Mouse (Mus musculus) kidney, adult 11 months (tissue): Measurements from ENCODE around the gene Naif1.
A peak's percentile ranks its signal among the peaks of the same experiment; 100 is the strongest.

Experiments used
- DNase-seq: peaks from one replicate; pipeline ENCODE4 v3.0.0; 2022

Gene Naif1

GRCm38 (mm10) chr2:32428262-32428722 is 22.0 kb upstream of the Naif1 start:
- DNase-seq, result no peak

- no peak for DNase-seq
Measured at GRCm38 (mm10) chr2:32429215-32429891, 20.9 kb upstream of the Naif1 start.

- peak; percentile 77 for DNase-seq
Measured at GRCm38 (mm10) chr2:32430701-32431676, 19.3 kb upstream of the Naif1 start.

- peak; percentile 50 for DNase-seq
Measured at GRCm38 (mm10) chr2:32436686-32437372, 13.4 kb upstream of the Naif1 start.

GRCm38 (mm10) chr2:32437612-32438166 is 12.6 kb upstream of the Naif1 start:
- DNase-seq, result no peak

GRCm38 (mm10) chr2:32438733-32439132 is 11.5 kb upstream of the Naif1 start:
- no peak for DNase-seq

GRCm38 (mm10) chr2:32439177-32439576 is 11.1 kb upstream of the Naif1 start:
- no peak for DNase-seq

- no peak for DNase-seq
Measured at GRCm38 (mm10) chr2:32440164-32440563, 10.1 kb upstream of the Naif1 start.

GRCm38 (mm10) chr2:32440632-32441031 is 9.6 kb upstream of the Naif1 start:
- no peak for DNase-seq

- DNase-seq, result no peak
Measured at GRCm38 (mm10) chr2:32441550-32441949, 8.7 kb upstream of the Naif1 start.

- no peak for DNase-seq
Measured at GRCm38 (mm10) chr2:32445535-32445934, 4.7 kb upstream of the Naif1 start.

- no peak for DNase-seq
Measured at GRCm38 (mm10) chr2:32447264-32447936, 2.9 kb upstream of the Naif1 start.

- DNase-seq, result no peak
Measured at GRCm38 (mm10) chr2:32448480-32448879, 1.8 kb upstream of the Naif1 start.

- peak; percentile 97 for DNase-seq
Measured at GRCm38 (mm10) chr2:32450881-32451844, 906 bp downstream of the Naif1 start, which contains the start of gene Slc25a25. Gene Slc25a25, minus strand, starts transcription at chr2:32451445.

- peak; percentile 99 for DNase-seq
Measured at GRCm38 (mm10) chr2:32451870-32452372, 1.7 kb downstream of the Naif1 start.

GRCm38 (mm10) chr2:32452441-32452971 is 2.2 kb downstream of the Naif1 start:
- DNase-seq, result peak; percentile 49

- DNase-seq, result no peak
Measured at GRCm38 (mm10) chr2:32453641-32454303, 3.5 kb downstream of the Naif1 start.

- no peak for DNase-seq
Measured at GRCm38 (mm10) chr2:32454633-32455032, 4.4 kb downstream of the Naif1 start.

- DNase-seq, result no peak
Measured at GRCm38 (mm10) chr2:32455101-32455500, 4.8 kb downstream of the Naif1 start.

GRCm38 (mm10) chr2:32458300-32458699 is 8.0 kb downstream of the Naif1 start:
- no peak for DNase-seq
